Mouse (Mus musculus) CD4-positive helper T cell, adult 2 months (primary cell): ENCODE results near the gene Smim12.
A peak's percentile ranks its signal among the peaks of the same experiment; 100 is the strongest.

Experiments
- DNase-seq: peaks from one replicate; pipeline ENCODE4 v3.0.0-alpha.2; 2012; ENCODE audit warnings: low read depth, missing footprints, low spot score

Smim12 gene

DNA sequence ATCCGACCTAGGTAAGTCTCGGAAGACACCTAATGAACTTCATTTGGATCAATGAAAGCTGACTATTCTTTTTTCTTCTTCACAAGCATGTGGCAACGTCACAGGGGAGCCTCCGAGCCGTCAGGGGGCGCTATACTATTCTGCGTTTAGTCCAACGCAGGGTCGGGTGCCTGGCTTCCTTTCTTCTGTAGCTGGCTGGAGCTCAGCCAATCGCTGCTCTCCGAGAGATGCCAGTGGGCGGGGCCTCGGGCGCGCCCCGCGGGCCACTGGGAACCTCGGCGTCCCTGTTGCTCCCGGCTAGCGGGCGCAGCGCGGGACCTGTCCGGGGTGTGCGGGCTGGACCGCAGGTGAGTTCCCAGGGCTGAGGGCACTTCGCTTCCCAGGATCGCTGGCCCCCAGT lies at the start of gene Smim12:
Gene Smim12, plus strand, starts transcription at position 233 of the 400 bp plus-strand sequence.
- peak; percentile 98 for DNase-seq

GRCm38 (mm10) chr4:127194477-127195269 lies 48.9 kb upstream of the Smim12 start:
- DNase-seq = no peak

DNA sequence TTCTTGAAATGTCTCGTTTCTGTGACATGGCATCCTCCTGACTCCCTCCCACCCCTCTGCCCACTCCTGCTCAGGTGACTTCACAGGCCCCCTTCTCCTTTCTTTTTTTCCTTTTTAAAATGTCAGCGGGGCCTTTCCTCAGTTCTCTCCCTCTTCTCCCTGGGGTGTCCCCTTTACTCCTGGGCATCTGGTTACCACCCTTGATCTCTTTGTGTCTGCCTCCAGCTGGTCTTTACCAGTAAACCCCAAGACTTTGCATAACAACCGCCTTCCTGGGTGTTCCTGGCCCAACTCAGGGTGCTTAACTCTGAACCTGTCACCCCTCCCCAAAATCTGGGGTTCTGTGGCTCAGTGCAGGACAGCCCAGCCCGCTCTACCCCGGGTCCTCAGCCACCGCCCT lies 45.0 kb upstream of the Smim12 start:
- DNase-seq = no peak

DNA sequence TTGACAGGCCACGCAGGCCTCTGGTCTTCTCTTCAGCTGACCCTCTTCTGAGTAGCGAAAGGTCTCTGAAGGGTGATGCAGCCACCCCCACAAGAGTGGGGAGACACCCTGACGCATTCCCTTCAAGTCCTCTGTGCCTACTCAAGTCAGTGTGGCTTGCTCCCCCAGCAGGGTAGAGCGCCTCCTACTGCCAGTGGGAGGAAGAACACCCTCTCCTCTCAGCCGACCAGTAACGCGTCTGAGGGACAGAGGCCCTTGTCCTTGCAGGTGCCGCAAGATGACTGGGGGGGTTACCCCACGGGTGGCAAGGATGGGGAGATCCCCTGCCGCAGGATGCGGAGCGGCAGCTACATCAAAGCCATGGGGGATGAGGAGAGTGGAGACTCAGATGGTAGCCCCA lies 44.2 kb upstream of the Smim12 start:
- peak; percentile 21 for DNase-seq

- no peak for DNase-seq
These were observed 43.3 kb upstream of the Smim12 start for GRCm38 (mm10) chr4:127200164-127200722.

- no peak for DNase-seq
These were observed 42.6 kb upstream of the Smim12 start for GRCm38 (mm10) chr4:127200769-127201617.

GRCm38 (mm10) chr4:127203081-127203480 lies 40.5 kb upstream of the Smim12 start:
- no peak for DNase-seq

DNA sequence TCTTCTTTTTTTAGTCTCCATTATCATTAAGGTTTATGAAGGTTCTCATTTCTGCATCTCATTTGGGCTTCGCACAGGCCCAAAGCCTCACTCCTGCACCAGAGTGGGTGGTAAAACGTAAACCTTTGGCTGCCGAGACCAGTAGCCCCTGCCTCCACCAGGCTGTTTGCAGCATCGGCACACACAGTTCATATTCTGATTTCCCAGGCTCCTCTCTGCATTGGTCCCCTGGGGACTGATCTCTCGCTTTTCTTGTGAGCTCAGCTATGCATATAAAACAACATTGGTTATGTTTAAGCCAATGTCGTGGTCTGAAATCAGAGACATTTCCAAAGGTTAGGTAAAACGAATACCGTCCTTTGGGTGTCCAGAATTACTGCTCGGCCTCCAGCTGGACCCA lies 32.3 kb upstream of the Smim12 start:
- no peak for DNase-seq

DNA sequence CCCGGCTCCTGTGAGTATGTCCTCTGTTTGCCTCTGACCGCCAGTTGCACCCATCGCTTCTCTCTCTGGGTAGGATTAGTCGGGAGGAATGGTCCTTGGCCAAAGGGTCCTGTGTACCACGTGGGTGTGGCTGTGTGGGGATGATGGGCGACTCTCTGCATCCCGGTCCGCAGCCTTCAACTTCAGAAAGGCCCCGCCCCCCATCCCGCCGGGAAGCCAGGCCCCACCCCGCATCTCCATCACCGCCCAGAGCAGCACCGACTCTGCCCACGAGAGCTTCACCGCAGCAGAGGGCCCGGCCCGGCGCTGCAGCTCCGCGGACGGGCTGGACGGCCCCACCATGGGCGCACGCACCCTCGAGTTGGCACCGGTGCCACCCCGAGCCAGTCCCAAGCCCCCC lies 29.1 kb upstream of the Smim12 start:
- DNase-seq = no peak

- no peak for DNase-seq
These were observed 28.5 kb upstream of the Smim12 start for GRCm38 (mm10) chr4:127215103-127215502.

DNA sequence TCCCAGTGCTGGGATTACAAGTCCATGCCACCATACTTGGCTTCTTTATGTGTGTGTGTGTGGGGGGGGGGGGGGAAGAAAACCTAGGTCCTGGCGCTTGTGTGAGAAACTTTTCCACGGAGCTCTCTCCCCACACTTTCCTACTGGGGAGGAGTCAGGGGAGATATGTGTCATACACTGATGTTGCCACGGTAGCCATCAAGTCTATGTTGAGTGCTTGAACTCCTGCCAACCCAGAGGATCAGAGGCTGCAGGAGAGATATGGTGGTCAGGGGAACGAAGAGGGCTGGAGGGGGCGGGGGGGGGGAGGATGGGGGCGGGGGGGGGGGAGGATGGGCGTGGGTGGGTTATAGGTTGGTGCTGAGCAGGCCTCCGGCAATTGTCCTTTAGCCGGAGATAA lies 27.8 kb upstream of the Smim12 start:
- no peak for DNase-seq

- no peak for DNase-seq
These were observed 27.3 kb upstream of the Smim12 start for GRCm38 (mm10) chr4:127216251-127216651.

DNA sequence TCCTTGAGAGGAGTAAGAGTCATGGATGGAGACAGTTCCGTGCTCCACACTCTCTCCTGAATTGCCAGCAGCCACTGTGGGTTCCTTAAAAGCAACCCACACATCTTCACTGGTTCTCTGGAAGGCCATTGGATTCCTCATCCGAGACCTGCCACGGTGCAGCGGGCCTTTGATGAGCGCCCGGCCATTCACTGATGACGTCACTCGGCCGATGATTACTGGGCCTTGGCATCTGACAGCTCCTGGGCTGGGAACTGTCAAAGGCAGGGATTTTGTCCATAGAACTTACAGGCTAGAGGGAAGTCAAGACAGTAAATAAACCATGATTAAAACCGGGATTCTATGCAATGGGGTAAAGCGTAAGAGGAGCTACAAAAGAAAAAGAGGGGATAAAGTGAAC lies 26.5 kb upstream of the Smim12 start:
- no peak for DNase-seq

DNA sequence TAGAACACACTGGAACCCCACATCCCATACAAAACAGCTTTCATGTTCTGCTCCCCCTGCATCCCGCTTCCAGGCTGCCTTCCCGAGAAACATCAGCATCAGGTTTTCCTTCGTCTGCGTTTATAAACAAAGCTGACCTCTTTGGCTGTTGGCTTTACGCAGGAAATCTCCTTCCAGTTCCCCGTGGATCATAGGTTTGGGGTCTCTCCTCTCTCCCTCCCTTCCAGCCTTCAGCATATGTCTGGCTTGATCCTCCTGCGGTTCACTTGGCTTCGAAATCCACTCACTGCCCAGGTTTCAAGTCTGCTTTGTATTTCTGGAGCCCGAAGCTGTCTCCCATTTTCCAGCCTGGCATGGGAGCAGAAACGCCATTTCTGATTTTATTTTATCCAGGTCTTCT lies 20.3 kb upstream of the Smim12 start:
- no peak for DNase-seq

GRCm38 (mm10) chr4:127223755-127224154 lies 19.8 kb upstream of the Smim12 start:
- DNase-seq = no peak

GRCm38 (mm10) chr4:127224444-127225100 lies 19.0 kb upstream of the Smim12 start:
- no peak for DNase-seq

- DNase-seq = no peak
These were observed 17.5 kb upstream of the Smim12 start for GRCm38 (mm10) chr4:127226067-127226466.

DNA sequence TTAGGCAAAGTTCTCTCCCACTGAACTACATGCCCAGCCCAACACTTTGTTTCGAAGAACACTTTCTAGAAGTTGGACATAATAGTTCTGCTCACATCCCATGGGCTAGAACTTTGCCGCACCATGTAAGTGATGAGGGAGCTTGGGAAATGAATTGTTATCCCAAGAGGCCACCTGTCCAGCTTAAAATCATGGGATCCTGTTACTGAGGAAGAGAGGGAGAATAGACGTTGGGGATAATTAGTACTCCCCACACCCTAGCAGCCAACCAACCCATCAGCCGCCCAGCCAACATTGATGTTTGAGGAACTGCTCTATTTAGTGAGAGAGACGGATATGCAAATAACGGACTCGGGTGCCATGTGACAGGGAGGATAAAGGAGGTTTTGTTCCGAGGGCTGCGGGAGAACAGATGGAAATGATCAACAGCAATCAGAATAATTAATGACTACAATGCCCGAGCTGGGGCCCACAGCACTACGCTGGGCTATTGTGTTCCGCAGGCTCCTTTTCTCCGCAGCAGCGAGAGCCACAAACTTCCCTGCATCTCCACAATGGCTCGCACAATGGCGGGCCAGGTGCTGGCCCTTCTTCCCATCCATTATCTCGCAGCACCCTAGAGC lies 16.4 kb upstream of the Smim12 start:
- no peak for DNase-seq

- DNase-seq = no peak
These were observed 11.6 kb upstream of the Smim12 start for GRCm38 (mm10) chr4:127232028-127232427.

- DNase-seq = no peak
These were observed 11.0 kb upstream of the Smim12 start for GRCm38 (mm10) chr4:127232551-127232950.

GRCm38 (mm10) chr4:127233416-127234125 lies 10.0 kb upstream of the Smim12 start:
- no peak for DNase-seq
